Mouse (Mus musculus): ENCODE measurements around the gene Polr2e.

DNA sequence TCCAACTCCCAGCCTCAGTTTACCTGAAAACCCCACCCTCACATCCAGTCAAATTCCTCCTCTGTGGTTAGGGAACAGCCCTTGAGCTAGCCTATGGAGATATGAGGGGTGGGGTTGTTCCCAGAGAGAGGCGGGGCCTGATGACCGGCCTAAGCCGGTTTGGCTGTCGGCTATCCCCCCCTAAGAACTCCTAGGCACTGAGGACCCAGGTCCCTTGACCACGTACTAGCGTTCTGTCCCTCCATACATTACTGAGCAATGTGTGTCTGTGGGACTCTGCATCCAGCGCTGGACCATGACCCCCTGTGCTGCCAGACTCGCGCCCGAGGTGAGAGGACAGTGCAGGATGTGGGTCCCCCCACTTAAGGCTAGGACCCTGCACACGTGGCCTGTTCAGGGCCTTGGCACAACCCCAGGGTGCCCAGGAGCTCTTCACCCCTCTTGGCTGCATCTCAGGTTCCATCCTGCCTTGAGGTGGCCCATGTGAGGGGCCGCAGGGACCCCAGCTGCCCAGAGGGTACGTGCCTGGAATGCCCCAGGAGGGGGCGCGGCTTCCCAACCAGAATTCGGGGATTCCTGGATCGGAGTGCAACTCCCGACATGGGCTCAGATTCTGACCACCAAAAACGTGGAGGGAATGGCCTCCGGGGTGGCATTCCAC lies 20.0 kb downstream of the Polr2e start:
- TF ChIP-seq POLR2A (IDR thresholded peaks at IDR 0.05; ENCODE audit: control insufficient read depth, extremely low read depth, insufficient read depth, low read length, poor library complexity) (no peak), CTCF (IDR thresholded peaks at IDR 0.05; ENCODE audit: borderline replicate concordance, control insufficient read depth, extremely low read depth, insufficient read depth, low read length, poor library complexity) (no peak)

All from thymus, adult 2 months (tissue).